Mouse (Mus musculus): ENCODE results near the gene B3gnt7.

DNA sequence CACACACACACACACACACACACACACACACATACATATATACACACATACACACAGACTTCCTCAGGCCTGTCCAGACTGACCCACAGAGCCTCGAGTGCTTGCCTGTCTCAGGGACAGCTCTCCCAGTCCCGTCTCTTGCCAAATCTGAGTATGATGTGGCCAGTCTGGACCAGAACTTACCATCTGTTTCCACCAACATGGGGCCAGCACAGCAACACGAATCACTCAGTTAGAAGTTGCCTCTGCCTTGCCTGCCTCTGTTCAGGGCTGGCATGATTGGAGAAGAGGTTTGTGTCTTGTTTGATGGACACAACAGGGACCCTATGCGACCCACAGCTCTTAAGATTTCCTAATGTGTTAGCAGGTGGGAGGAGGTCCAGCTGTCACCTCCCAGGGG lies 46.3 kb upstream of the B3gnt7 start:
- TF ChIP-seq MAFK (IDR thresholded peaks at IDR 0.05; ENCODE audit: insufficient read depth, low read depth, low read length) (no peak), ZNF384 (IDR thresholded peaks at IDR 0.05; ENCODE audit: low read depth, low read length) (no peak), HCFC1 (IDR thresholded peaks at IDR 0.05; ENCODE audit: borderline replicate concordance, insufficient read depth, low read length) (no peak), CHD2 (IDR thresholded peaks at IDR 0.05; ENCODE audit: low read depth, low read length) (no peak), ZC3H11A (IDR thresholded peaks at IDR 0.05; ENCODE audit: borderline replicate concordance, low read depth, low read length) (no peak)

Data from ES-E14 (cell line).